Mouse (Mus musculus) CH12.LX (cell line): ENCODE measurements around the gene Sar1a. TPM values are rescaled to one million over a fixed set of nuclear protein-coding genes. Genes with fewer than 3 reads are reported as not detected.

ENCODE experiments used
- DNase-seq: peaks from one replicate; pipeline ENCODE4 v3.0.0-alpha.2; 2013; ENCODE audit errors: extremely low read depth
- H3K27ac ChIP-seq: 2 replicates; pipeline ENCODE4 v1.5.1; 2012; ENCODE audit warnings: low read depth, mild to moderate bottlenecking, control low read depth, moderate library complexity; ENCODE audit not compliant: insufficient read depth
- H3K27me3 ChIP-seq: replicated peaks from 2 replicates; pipeline ENCODE3; 2012; ENCODE audit warnings: inconsistent platforms
- H3K36me3 ChIP-seq, 2 experiments: replicated peaks in 1 of 2; 2 replicates each; pipeline versions ENCODE3 to v1.6.1; 2012; ENCODE audit warnings: inconsistent platforms in 1 of 2, low read length in 1 of 2, mild to moderate bottlenecking in 1 of 2, mixed read lengths in 1 of 2, moderate library complexity in 1 of 2; ENCODE audit not compliant: control insufficient read depth in 1 of 2, insufficient read depth in 1 of 2
- H3K4me1 ChIP-seq, 2 experiments: 2 replicates each; pipeline ENCODE4 v1.6.1; 2012; ENCODE audit warnings: inconsistent platforms in 1 of 2, moderate library complexity in 1 of 2; ENCODE audit not compliant: insufficient read depth in 2 of 2, control insufficient read depth in 1 of 2
- H3K4me2 ChIP-seq: 2 replicates; pipeline ENCODE4 v1.6.1; 2012; ENCODE audit warnings: low read depth, mild to moderate bottlenecking, control low read depth; ENCODE audit not compliant: poor library complexity, insufficient read depth, severe bottlenecking
- H3K4me3 ChIP-seq, 3 experiments: fragments of 150-350 bp in 1 of 3; sonication (generic) in 1 of 3; replicated peaks in 1 of 3; 2 replicates each; pipeline versions ENCODE3 to v1.5.1; 2011 to 2012; ENCODE audit warnings: low read depth in 2 of 3, low read length in 2 of 3, mild to moderate bottlenecking in 2 of 3, moderate library complexity in 2 of 3, control low read depth in 1 of 3, improper control_type of control experiment in 1 of 3, inconsistent platforms in 1 of 3, mixed read lengths in 1 of 3; ENCODE audit not compliant: poor library complexity in 1 of 3
- H3K79me2 ChIP-seq: replicated peaks from 2 replicates; pipeline ENCODE4 v1.6.1; 2012; ENCODE audit warnings: mild to moderate bottlenecking, moderate library complexity; ENCODE audit not compliant: control insufficient read depth, poor library complexity, insufficient read depth, severe bottlenecking; ENCODE audit errors: extremely low read depth
- H3K9ac ChIP-seq: 2 replicates; pipeline ENCODE4 v1.6.1; 2012; ENCODE audit warnings: low read depth, mild to moderate bottlenecking, control low read depth, moderate library complexity; ENCODE audit not compliant: insufficient read depth
- H3K9me3 ChIP-seq: replicated peaks from 2 replicates; pipeline ENCODE3; 2012; ENCODE audit warnings: low read length, inconsistent platforms, mixed read lengths
- CHD1 ChIP-seq: IDR thresholded peaks from 2 replicates; pipeline ENCODE4 v1.6.1; 2012; ENCODE audit warnings: low read depth, low read length, improper control_type of control experiment, inconsistent platforms
- CHD2 ChIP-seq: IDR thresholded peaks from 2 replicates; pipeline ENCODE4 v1.6.1; 2011; ENCODE audit warnings: low read length, improper control_type of control experiment
- E2F4 ChIP-seq: IDR thresholded peaks from 2 replicates; pipeline ENCODE4 v1.6.1; 2011; ENCODE audit warnings: low read depth, low read length, improper control_type of control experiment; ENCODE audit not compliant: insufficient replicate concordance
- ELF1 ChIP-seq: IDR thresholded peaks from 2 replicates; pipeline ENCODE4 v1.6.1; 2014; ENCODE audit warnings: low read depth, mild to moderate bottlenecking, inconsistent platforms, low read length, improper control_type of control experiment
- ETS1 ChIP-seq: conservative IDR thresholded peaks from 2 replicates; pipeline ENCODE4 v1.6.1; 2012; ENCODE audit warnings: low read depth, mild to moderate bottlenecking, inconsistent platforms, low read length, improper control_type of control experiment, moderate library complexity
- JUN ChIP-seq: IDR thresholded peaks from 2 replicates; pipeline ENCODE4 v1.6.1; 2011; ENCODE audit warnings: low read depth, mild to moderate bottlenecking, low read length, improper control_type of control experiment, moderate library complexity; ENCODE audit not compliant: insufficient read depth
- KAT2A ChIP-seq: IDR thresholded peaks from 2 replicates; pipeline ENCODE4 v1.6.1; 2012; ENCODE audit warnings: low read length, improper control_type of control experiment, inconsistent platforms; ENCODE audit not compliant: insufficient replicate concordance
- MAZ ChIP-seq: IDR thresholded peaks from 2 replicates; pipeline ENCODE4 v1.6.1; 2012; ENCODE audit warnings: low read depth, mild to moderate bottlenecking, inconsistent platforms, low read length, improper control_type of control experiment, moderate library complexity
- MEF2A ChIP-seq: IDR thresholded peaks from 2 replicates; pipeline ENCODE4 v1.6.1; 2014; ENCODE audit warnings: low read depth, mild to moderate bottlenecking, inconsistent platforms, low read length, improper control_type of control experiment, borderline replicate concordance
- NELFE ChIP-seq: IDR thresholded peaks from 2 replicates; pipeline ENCODE4 v1.6.1; 2011; ENCODE audit warnings: low read depth, low read length, improper control_type of control experiment
- POLR2A ChIP-seq: IDR thresholded peaks from 2 replicates; pipeline ENCODE4 v1.6.1; 2011; ENCODE audit warnings: low read depth, mild to moderate bottlenecking, improper control_type of control experiment, low read length
- POLR2AphosphoS2 ChIP-seq: IDR thresholded peaks from 2 replicates; pipeline ENCODE4 v1.6.1; 2011; ENCODE audit warnings: low read depth, low read length, improper control_type of control experiment
- RAD21 ChIP-seq: IDR thresholded peaks from 2 replicates; pipeline ENCODE4 v1.6.1; 2011; ENCODE audit warnings: low read depth, mild to moderate bottlenecking, low read length, improper control_type of control experiment, moderate library complexity
- RCOR1 ChIP-seq: conservative IDR thresholded peaks from 2 replicates; pipeline ENCODE4 v1.6.1; 2012; ENCODE audit warnings: low read depth, mild to moderate bottlenecking, inconsistent platforms, low read length, improper control_type of control experiment
- TCF12 ChIP-seq: IDR thresholded peaks from 2 replicates; pipeline ENCODE4 v1.6.1; 2014; ENCODE audit warnings: low read depth, mild to moderate bottlenecking, inconsistent platforms, low read length, improper control_type of control experiment
- UBTF ChIP-seq: IDR thresholded peaks from 2 replicates; pipeline ENCODE4 v1.6.1; 2012; ENCODE audit warnings: low read depth, mild to moderate bottlenecking, inconsistent platforms, low read length, improper control_type of control experiment, moderate library complexity
- USF1 ChIP-seq: IDR thresholded peaks from 2 replicates; pipeline ENCODE4 v1.6.1; 2014; ENCODE audit warnings: low read depth, mild to moderate bottlenecking, inconsistent platforms, low read length, improper control_type of control experiment
- USF2 ChIP-seq: conservative IDR thresholded peaks from 2 replicates; pipeline ENCODE4 v1.6.1; 2011; ENCODE audit warnings: low read depth, low read length, improper control_type of control experiment
- ZKSCAN1 ChIP-seq: IDR thresholded peaks from 2 replicates; pipeline ENCODE4 v1.6.1; 2012; ENCODE audit warnings: low read depth, inconsistent platforms, low read length, improper control_type of control experiment, borderline replicate concordance
- dilution Hi-C: fragments of 300-500 bp; cut with MboI; formaldehyde crosslinking; loops from 2 replicates; pipeline ENCODE4 v1.14.3; 2020; ENCODE audit warnings: low sequenced_read_pairs; ENCODE audit not compliant: extremely low pct_unique_long_range_greater_than_20kb, extremely low pct_ligation_motif_present
- in situ Hi-C: fragments of 300-500 bp; cut with MboI; formaldehyde crosslinking; loops from 3 replicates; pipeline ENCODE4 v1.14.3; 2019; ENCODE audit warnings: low sequenced_read_pairs, low pct_ligation_motif_present, low pct_unique_long_range_greater_than_20kb, mixed read lengths
- polyA plus RNA-seq: library from polyadenylated mRNA; unstranded; fragments of >175 nt; gene quantifications from 2 replicates; pipeline ENCODE4 v1.2.1, GENCODE M21; 2012; ENCODE audit warnings: low read depth; ENCODE audit not compliant: insufficient read length
- total RNA-seq, 2 experiments: library from RNA; depleted of rRNA; stranded (reverse); fragments of 300-350 nt in 1 of 2; fragments of >200 nt in 1 of 2; gene quantifications; 2 replicates each; pipeline ENCODE4 v1.2.3; 2012 to 2014

The Sar1a gene
- total and polyA plus RNA-seq, 3 experiments: 97.1 to 184 (median 166) TPM

- Histone ChIP-seq H3K27me3 (no peaks in the 10 kb centered on the region), H3K4me1 (peaks cover 6 to 30% of the 10 kb centered on the region in 2 experiments; a peak in 3 of 4 replicates), H3K36me3 (peaks cover 13 to 31% of the 10 kb centered on the region in 2 experiments), H3K4me3 (peak overlapping the region; percentile 46 to 94 (median 51)), H3K4me2 (peak overlapping the region; percentile 66), H3K9ac (peak overlapping the region; percentile 82), H3K27ac (no peak overlapping the region), H3K9me3 (no peaks in the 10 kb centered on the region), H3K79me2 (peaks cover 41% of the 10 kb centered on the region)
- no peak for DNase-seq
- dilution Hi-C loops: no loop called here
- in situ Hi-C loops: no loop called here
- TF ChIP-seq RCOR1 (no peak), CHD1 (no peak), KAT2A (no peak), POLR2A (no peak), USF1 (no peak), UBTF (no peak), JUN (no peak), TCF12 (no peak), NELFE (no peak), POLR2AphosphoS2 (no peak), RAD21 (no peak), MAZ (no peak), ETS1 (no peak), ZKSCAN1 (no peak), CHD2 (no peak), MEF2A (no peak), USF2 (no peak), E2F4 (no peak)
These were observed 554 bp upstream of the Sar1a start for GRCm38 (mm10) chr10:61679545-61679944.

- no peak overlapping the region for H3K4me3 ChIP-seq
- TF ChIP-seq USF1 (no peak), ELF1 (no peak), E2F4 (no peak), MAZ (no peak)
- H3K27me3 ChIP-seq: no peaks in the 10 kb centered on the region
- no peak overlapping the region for H3K9ac ChIP-seq
- H3K27ac ChIP-seq: no peak overlapping the region
- peaks cover 4% of the 10 kb centered on the region for H3K79me2 ChIP-seq
- dilution Hi-C loops (no loop called here), in situ Hi-C loops (no loop called here)
- no peak for DNase-seq
- H3K36me3 ChIP-seq: peaks cover 60 to 87% of the 10 kb centered on the region in 2 experiments
- no peak overlapping the region for H3K4me2 ChIP-seq
- no peaks in the 10 kb centered on the region for H3K9me3 ChIP-seq
- no peaks in the 10 kb centered on the region for H3K4me1 ChIP-seq
These were observed 9.3 kb downstream of the Sar1a start for GRCm38 (mm10) chr10:61689405-61689804.
